ENCODE assay signal across 10 mouse cellular contexts in genomic region chr17:71039851-71040581, GRCm38 (mm10). TPM values are rescaled to one million over a fixed set of nuclear protein-coding genes. Genes with fewer than 3 reads are reported as not detected.
DNase-seq lines count a peak whose midpoint lies in the region; ATAC-seq and TF ChIP-seq lines count a peak whose summit lies in the region.
"Had no signal": no experiment of that assay in that cellular context is flagged by ENCODE, and none has a peak within 500 bp of the region (broad histone marks: within the 10 kb centered on the region; RNA-seq: fewer than 3 reads in every experiment).

No protein-coding gene starts in this region.

- TF ChIP-seq EP300 in lung, postnatal 0 days (IDR thresholded peaks at IDR 0.05): peak; percentile 93

- no peak overlapping the region for H3K4me3 ChIP-seq in heart, embryonic 12.5 days
- H3K4me3 ChIP-seq in hindbrain, embryonic 12.5 days: no peak overlapping the region
- no peak overlapping the region for H3K4me3 ChIP-seq in lung, postnatal 0 days (ENCODE audit: low read depth, low read length)
- H3K4me3 ChIP-seq: erythroblast, embryonic 14.5 days had no signal

- H3K4me2 ChIP-seq in heart, embryonic 12.5 days: no peak overlapping the region
- no peak overlapping the region; the same call in 1 of the 2 replicates for H3K4me2 ChIP-seq in hindbrain, embryonic 12.5 days (replicated peaks)
- no peak overlapping the region for H3K4me2 ChIP-seq in lung, postnatal 0 days (replicated peaks; ENCODE audit: low read depth, low read length)

- no peak for ATAC-seq in heart, embryonic 12.5 days (ENCODE audit: insufficient number of reproducible peaks, low FRiP score)
- ATAC-seq in hindbrain, embryonic 12.5 days (ENCODE audit: low FRiP score): peak; percentile 64; the same call in 1 of the 2 replicates
- peak; percentile 90 for ATAC-seq in lung, postnatal 0 days

- no peaks in the 10 kb centered on the region for H3K9me3 ChIP-seq in heart, embryonic 12.5 days (replicated peaks)
- H3K9me3 ChIP-seq in hindbrain, embryonic 12.5 days (replicated peaks): no peaks in the 10 kb centered on the region
- no peaks in the 10 kb centered on the region for H3K9me3 ChIP-seq in lung, postnatal 0 days (ENCODE audit: low read length)

- no peak overlapping the region for H3K9ac ChIP-seq in heart, embryonic 12.5 days
- no peak overlapping the region for H3K9ac ChIP-seq in hindbrain, embryonic 12.5 days
- no peak overlapping the region for H3K9ac ChIP-seq in lung, postnatal 0 days (replicated peaks; ENCODE audit: low read depth)

- 0 out of 2 replicates have a peak overlapping the region, but pooled peaks have one; percentile 4 for H3K27ac ChIP-seq in heart, embryonic 12.5 days (ENCODE audit: poor library complexity, severe bottlenecking)
- H3K27ac ChIP-seq in hindbrain, embryonic 12.5 days: no peak overlapping the region
- peak overlapping the region; percentile 63 for H3K27ac ChIP-seq in lung, postnatal 0 days (ENCODE audit: low read length)

- no peak for TF ChIP-seq CTCF in lung, postnatal 0 days (IDR thresholded peaks at IDR 0.05)

- no peak for DNase-seq in heart, adult 8-10 months (ENCODE audit: low spot score)
- peak; percentile 47 for DNase-seq in embryo, embryonic 9.5 days (ENCODE audit: extremely low spot score)
- peak; percentile 78 for DNase-seq in lung, postnatal 0 days (ENCODE audit: low spot score)
- DNase-seq in layer of hippocampus, adult 9-10 months (ENCODE audit: low spot score): no peak
- no peak for DNase-seq in c-Kit-positive CD71-positive TER-119-positive erythroid progenitor cells, embryonic 14.5 days (ENCODE audit: low spot score)
- DNase-seq in MN1 (ENCODE audit: low spot score): no peak
- DNase-seq: layer of hippocampus, postnatal 36 days had no signal

- no peaks in the 10 kb centered on the region for H3K27me3 ChIP-seq in heart, embryonic 12.5 days (replicated peaks)
- H3K27me3 ChIP-seq in hindbrain, embryonic 12.5 days: no peaks in the 10 kb centered on the region
- H3K27me3 ChIP-seq in lung, postnatal 0 days (replicated peaks; ENCODE audit: insufficient read depth, low read length): no peaks in the 10 kb centered on the region

- WGBS in heart, embryonic 12.5 days: 39% methylated on average over 12 of the region's 12 CpGs
- WGBS in hindbrain, embryonic 12.5 days: 24% methylated on average over 12 of the region's 12 CpGs
- WGBS in lung, postnatal 0 days: 36% methylated on average over 12 of the region's 12 CpGs

- H3K36me3 ChIP-seq in heart, embryonic 12.5 days: peaks cover 83% of the 10 kb centered on the region
- no peaks in the 10 kb centered on the region for H3K36me3 ChIP-seq in hindbrain, embryonic 12.5 days
- H3K36me3 ChIP-seq in lung, postnatal 0 days (ENCODE audit: insufficient read depth, low read length): no peaks in the 10 kb centered on the region

- H3K4me1 ChIP-seq in heart, embryonic 12.5 days (replicated peaks): peaks cover 22% of the 10 kb centered on the region
- H3K4me1 ChIP-seq in hindbrain, embryonic 12.5 days: peaks cover 14% of the 10 kb centered on the region
- H3K4me1 ChIP-seq in lung, postnatal 0 days (ENCODE audit: insufficient read depth, low read depth, low read length): peaks cover 3% of the 10 kb centered on the region; the same call in 1 of the 2 replicates

RNA-seq across cellular contexts. Expression of gene Myl12a, which starts 37.3 kb away (rescaled TPM):
- polyA plus RNA-seq in heart, embryonic 12.5 days (2016; fragmentation: Nextera tagmentation; extraction: Ambion mirVana): 832 and 883 TPM in 2 replicates
- 1,000 to 10,000 TPM in 3 of 4 experiments, 100 to 1,000 TPM in 1; 878 to 1,206 (median 1,167) TPM for total RNA-seq in heart, adult 8-10 months (2022)
- polyA plus RNA-seq in hindbrain, embryonic 12.5 days (2016; fragmentation: Nextera tagmentation; extraction: Ambion mirVana): 351 and 382 TPM in 2 replicates
- polyA plus RNA-seq in lung, postnatal 0 days (2015; fragmentation: Nextera tagmentation; extraction: Ambion mirVana): 1,283 and 1,300 TPM in 2 replicates

RNA-seq across cellular contexts. Expression of gene Myom1, which starts 37.6 kb away (rescaled TPM):
- polyA plus RNA-seq in heart, embryonic 12.5 days (2016; fragmentation: Nextera tagmentation; extraction: Ambion mirVana): 229 and 241 TPM in 2 replicates
- 1,000 to 10,000 TPM; 1,005 to 1,153 (median 1,086) TPM for total RNA-seq in heart, adult 8-10 months (2022)
- 1.9 and 5.0 TPM in 2 replicates for polyA plus RNA-seq in hindbrain, embryonic 12.5 days (2016; fragmentation: Nextera tagmentation; extraction: Ambion mirVana)
- 9.2 and 12.7 TPM in 2 replicates for polyA plus RNA-seq in lung, postnatal 0 days (2015; fragmentation: Nextera tagmentation; extraction: Ambion mirVana)
- polyA plus RNA-seq: erythroblast, embryonic 14.5 days had no signal

Comparison
In these comparisons a context has a peak if more than half of its experiments do, and no peak if none do; other contexts are left out.
1. DNase-seq: peak in embryo, embryonic 9.5 days (single experiment) and lung, postnatal 0 days (single experiment); none in heart, adult 8-10 months (single experiment), layer of hippocampus, adult 9-10 months (single experiment), c-Kit-positive CD71-positive TER-119-positive erythroid progenitor cells, embryonic 14.5 days (single experiment) and MN1 (single experiment).
2. RNA of gene Myom1, which starts 37.6 kb away (polyA plus RNA-seq): 229 to 241 TPM in heart, embryonic 12.5 days; 9.2 to 12.7 TPM in lung, postnatal 0 days and 1.9 to 5.0 TPM in hindbrain, embryonic 12.5 days; every median in the first group is over 10 times any median in the second.